Mouse (Mus musculus) adrenal gland, postnatal 14 days (tissue): ENCODE results near the gene Ffar3. TPM values are rescaled to one million over a fixed set of nuclear protein-coding genes. Genes with fewer than 3 reads are reported as not detected.

Experiments used
- DNase-seq: peaks from one replicate; pipeline ENCODE4 v3.0.0; 2021; ENCODE audit warnings: mixed read lengths
- long read RNA-seq, 2 experiments: library from polyadenylated mRNA; stranded (forward); transcript quantifications; one replicate each; pipeline ENCODE4 v2.0.0; 2021
- total RNA-seq: library from RNA; stranded (reverse); gene quantifications from 2 replicates; pipeline ENCODE4 v1.2.3, GENCODE M21; 2021

The Ffar3 gene
- 0.26 and 0.38 TPM in 2 replicates for total RNA-seq
- long read RNA-seq, experiment 1 = 0 reads
- long read RNA-seq, experiment 2 = 0 reads

DNA sequence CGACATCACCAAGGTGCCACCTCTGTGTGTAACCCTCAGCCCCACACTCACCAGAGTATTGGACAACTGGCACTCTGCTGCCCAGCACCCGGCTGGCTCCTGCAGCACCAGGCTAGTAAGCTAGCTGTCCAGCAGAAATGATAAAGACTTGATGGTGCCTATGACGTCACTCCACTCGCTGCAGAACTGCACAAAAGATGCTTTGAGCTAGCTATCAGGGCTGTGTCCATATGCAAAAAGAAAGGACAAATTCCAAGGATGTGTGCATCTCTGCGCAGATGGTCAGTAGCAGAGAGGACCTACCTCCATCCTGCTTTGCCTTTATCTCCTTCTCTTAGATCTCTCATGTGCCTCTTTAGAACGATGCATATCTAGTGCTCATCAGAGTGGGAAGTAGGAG lies at the start of gene Ffar3:
Gene Ffar3, minus strand, starts transcription at position 101 of the 400 bp plus-strand sequence.
- DNase-seq = no peak

GRCm38 (mm10) chr7:30904042-30904441 lies 48.1 kb upstream of the Ffar3 start:
- peak; percentile 51 for DNase-seq

GRCm38 (mm10) chr7:30895217-30895616 lies 39.2 kb upstream of the Ffar3 start:
- no peak for DNase-seq

- DNase-seq = no peak
Measured at GRCm38 (mm10) chr7:30892515-30892914, 36.5 kb upstream of the Ffar3 start.

DNA sequence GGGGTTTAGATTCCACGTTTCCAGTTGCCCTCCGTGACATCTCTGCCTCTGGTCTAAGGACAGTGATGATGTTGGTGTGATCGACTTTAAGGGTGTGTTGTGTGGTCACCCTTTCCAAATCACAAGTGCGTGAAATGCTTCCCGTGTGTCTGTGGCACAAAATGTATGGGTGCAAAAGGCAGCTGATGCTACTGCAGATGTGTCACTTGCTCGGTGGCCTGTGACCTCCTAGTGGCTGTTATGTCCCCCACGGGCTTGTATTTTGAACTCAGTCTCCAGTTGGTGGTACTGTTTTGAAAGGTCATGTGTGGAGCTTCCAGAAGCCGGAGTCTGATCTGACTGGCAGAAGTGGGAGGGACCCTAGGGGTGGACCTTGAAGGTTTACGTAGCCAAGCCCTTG lies 35.8 kb upstream of the Ffar3 start:
- DNase-seq = no peak

DNA sequence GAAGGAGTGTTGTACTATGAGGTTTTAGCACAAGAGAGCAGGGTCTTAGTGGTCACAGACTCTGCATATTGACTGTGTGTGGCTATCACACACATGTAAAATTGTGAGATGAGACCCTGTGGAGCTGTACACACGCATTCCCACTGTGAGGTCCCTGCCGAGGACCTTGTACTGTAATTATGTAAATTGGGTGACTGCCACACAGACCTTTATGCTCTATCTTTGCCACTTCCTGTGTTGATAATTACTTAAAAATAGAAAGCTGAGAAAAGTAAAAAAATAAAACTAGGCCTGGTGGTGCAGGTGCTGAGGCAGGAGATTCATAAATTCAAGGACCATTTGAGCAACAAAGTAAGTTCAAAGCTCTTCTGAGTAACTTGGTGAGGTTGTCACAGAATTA lies 34.7 kb upstream of the Ffar3 start:
- no peak for DNase-seq

- DNase-seq = no peak
Measured at GRCm38 (mm10) chr7:30888786-30889185, 32.8 kb upstream of the Ffar3 start.

DNA sequence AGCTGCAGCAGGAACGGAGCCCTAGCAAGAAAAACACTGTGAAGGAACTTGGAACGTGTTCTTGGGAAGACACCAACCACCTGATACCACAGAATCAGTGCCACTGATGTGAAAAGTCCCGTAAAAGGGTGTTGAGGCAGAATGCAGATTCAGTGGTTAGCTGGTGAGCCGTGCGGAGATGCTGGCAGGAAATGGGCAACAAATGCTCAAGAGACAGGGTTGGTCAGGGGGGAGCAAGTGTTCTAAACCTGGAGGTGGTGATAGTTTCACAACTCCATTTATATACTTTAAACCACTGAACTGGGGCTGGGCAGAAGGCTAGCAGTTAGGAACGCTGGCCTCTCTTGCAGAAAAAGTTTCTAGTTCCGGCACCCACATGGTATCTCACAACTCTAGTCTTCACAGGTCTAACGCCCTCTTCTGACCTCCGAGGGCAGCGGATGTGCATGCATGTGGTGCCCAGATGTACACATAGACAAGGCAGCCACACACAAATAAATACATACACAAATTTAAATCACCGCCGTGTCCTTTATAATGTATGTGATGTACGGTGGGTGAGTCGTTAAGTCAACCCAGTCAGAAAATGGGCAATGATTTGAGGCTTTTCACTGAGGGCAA lies 31.7 kb upstream of the Ffar3 start:
- peak; percentile 27 for DNase-seq

- peak; percentile 41 for DNase-seq
Measured at GRCm38 (mm10) chr7:30886852-30887251, 30.9 kb upstream of the Ffar3 start.

- DNase-seq = peak; percentile 51
Measured at GRCm38 (mm10) chr7:30884047-30884446, 28.1 kb upstream of the Ffar3 start.

DNA sequence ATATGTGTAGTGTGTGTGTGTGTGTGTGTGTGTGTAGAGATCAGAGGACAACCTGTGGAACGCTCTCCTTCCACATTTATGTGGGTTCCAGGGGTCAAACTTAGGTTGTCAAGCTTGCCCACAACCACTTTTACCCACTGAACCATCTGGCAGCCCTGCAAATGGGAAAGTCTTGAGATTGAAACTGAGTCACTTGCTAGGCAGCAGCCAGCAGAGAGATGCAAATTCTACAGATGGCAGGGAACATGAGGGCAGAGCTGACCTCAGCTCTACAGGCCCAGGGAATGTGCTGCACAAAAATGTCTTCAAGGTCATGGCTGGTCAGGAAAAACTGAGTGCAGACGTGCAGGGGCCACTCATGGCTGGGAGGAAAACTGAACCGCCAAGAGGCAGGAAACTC lies 25.4 kb upstream of the Ffar3 start:
- peak; percentile 30 for DNase-seq

DNA sequence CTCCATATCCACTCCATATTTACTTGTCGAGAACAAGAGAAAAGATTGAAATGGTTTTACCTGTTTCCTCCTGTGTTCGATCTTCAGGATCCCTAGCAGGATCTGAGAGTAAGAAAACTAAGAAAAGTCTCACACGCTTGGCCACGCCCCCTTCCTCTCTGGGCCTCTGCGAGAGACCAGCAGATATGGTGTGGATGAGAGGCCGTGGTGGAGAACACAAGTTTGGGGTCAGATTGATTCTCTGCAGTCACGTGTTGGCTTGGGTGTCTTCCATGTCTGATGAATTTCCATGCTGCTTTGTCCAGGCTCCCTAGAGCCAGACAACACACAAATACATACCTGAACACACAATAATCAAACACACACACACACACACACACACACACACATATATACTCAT lies 24.2 kb upstream of the Ffar3 start, which contains the start of gene Cd22:
Gene Cd22, minus strand, starts transcription at position 167 of the 400 bp plus-strand sequence.
- no peak for DNase-seq

- no peak for DNase-seq
Measured at GRCm38 (mm10) chr7:30878950-30879349, 23.0 kb upstream of the Ffar3 start.

DNA sequence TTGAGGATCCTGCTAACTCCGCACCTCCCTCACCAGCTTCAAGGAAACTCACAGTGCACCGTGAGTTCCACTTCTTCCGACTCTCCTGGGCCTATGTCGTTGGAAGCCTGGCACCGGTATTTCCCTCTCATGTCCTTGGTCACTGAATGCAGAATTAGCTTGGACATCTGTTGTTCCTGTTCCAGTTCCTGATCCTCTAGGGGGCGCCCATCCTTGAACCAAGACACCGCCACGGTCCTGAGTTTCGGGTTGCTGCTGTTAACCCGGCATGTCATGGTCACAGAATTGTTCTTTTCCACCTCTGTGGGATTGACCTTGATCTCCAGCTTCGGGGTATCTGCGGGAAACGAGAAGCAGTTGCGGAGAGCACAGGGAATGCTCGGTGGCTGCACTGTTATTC lies 17.1 kb upstream of the Ffar3 start:
- peak; percentile 89 for DNase-seq

DNA sequence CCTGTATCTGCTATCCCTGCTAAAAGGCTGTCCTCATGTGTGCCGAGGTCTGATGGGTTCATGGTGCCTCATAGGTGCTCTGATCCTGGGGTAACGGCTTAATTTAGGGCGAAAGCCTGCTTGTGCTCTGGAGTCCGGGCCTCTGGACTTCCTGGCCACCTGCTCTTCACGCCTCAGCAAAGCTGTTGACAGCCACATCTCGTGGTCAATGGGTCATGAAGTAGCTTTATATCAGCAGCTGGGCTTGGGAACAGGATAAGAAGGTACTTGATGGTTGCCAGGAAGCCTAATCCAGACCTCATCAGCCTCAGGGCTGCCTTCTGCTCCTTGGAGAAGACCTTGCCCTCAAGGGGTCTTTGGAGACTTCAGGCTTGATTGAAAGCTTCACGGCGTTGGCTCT lies 7.4 kb upstream of the Ffar3 start:
- no peak for DNase-seq

DNA sequence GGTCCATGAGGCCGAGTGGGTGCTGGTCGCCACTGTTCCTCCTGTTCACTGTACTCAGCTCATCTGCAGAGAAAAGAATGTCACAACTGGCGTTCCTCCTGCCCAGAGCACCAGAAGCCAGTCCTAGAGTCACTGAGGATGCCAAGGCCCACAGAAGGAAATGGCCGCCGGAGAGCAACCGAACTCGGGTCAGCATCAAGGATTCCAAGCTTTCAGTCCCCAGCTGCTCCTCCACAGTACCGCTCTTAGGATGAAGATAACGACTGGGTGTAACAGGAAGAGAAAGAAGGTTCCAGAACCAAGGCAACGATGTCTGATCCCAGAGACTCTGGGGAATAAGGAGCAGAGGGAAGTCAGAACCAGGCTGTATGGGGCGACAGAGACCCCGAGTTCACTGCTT lies 5.5 kb upstream of the Ffar3 start, which contains the start of gene Ffar1:
Gene Ffar1, minus strand, starts transcription at position 101 of the 400 bp plus-strand sequence.
- DNase-seq = no peak

- DNase-seq = peak; percentile 72
Measured at GRCm38 (mm10) chr7:30859635-30860402, 3.8 kb upstream of the Ffar3 start.

- DNase-seq = peak; percentile 90
Measured at GRCm38 (mm10) chr7:30859290-30859634, 3.3 kb upstream of the Ffar3 start.

DNA sequence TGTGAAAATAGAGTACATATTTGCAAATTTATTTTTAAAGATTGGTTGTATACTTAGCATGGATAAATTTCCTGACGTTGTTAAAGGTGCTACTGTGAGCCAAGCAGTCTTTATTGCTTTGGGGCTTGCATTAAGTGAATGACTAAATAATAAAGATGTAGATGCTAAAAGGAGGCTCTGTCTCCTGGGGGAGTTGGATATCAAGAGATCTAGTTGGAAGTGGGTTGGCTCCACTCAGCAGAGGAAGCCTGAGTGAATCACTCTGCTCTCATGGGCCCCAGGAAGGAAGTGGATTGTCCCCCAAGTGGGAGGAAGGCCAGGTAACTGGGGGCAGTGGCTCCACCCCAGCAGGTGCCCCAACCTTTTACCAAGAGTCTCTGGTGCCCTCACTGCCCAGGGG lies 1.8 kb upstream of the Ffar3 start:
- no peak for DNase-seq

- no peak for DNase-seq
Measured at GRCm38 (mm10) chr7:30851421-30851820, 4.6 kb downstream of the Ffar3 start.

DNA sequence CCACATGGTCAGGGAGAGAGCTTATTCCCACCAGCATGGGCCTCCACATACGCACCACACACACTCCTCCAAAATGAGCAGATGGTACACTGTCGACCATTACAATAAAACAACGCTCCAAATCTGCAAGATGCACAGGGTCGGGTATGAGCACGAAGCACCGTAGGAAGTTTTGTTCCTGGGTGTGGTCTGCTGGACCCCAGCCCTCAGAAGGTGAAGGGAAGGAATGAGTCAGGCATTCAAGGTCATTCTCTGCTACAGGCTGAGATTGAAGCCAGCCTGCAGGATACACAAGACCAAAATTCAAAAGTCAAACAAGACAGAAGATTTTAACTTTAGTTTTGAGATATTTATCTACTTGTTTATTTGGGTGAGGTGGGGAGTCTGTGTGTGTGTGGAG lies 8.0 kb downstream of the Ffar3 start:
- DNase-seq = no peak

- peak; percentile 35 for DNase-seq
Measured at GRCm38 (mm10) chr7:30847386-30847785, 8.6 kb downstream of the Ffar3 start.

GRCm38 (mm10) chr7:30846505-30847053 lies 9.4 kb downstream of the Ffar3 start:
- no peak for DNase-seq
